Mouse (Mus musculus) testis, postnatal 10 days (tissue): ENCODE measurements around the gene Hist1h3i.
A peak's percentile ranks its signal among the peaks of the same experiment; 100 is the strongest.

Experiments used
- DNase-seq: peaks from one replicate; pipeline ENCODE4 v3.0.0; 2021; ENCODE audit warnings: low spot score

The Hist1h3i gene

GRCm38 (mm10) chr13:21734010-21734905, 48.9 kb downstream of the Hist1h3i start:
- DNase-seq, result peak; percentile 73

DNA sequence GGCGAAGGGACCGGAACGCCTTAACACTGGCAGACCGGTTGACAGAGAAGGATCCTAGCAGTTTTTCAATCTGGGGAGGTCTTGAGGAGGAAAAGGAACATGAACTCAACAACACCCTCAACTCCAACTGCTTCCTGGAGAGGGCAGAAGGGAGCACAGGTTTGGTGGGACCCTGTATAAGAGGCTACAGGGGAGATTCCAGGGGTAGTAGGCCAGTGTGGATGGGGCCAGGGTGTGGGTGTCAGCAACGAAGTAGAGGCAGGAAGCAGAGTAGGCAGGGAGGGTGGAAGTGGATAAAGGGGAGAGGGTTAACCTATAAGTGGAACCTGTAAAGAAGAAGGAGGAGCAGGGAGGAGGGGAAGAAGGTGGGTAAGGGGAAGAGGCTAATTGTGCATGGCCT, 49.7 kb downstream of the Hist1h3i start:
- DNase-seq, result no peak
